Mouse (Mus musculus): Measurements from ENCODE around the gene Sfi1.
"Not testable (repeated sequence)": the region's sequence is repeated elsewhere in the genome, so short reads cannot be mapped to it uniquely, and the experiment has no call there.

- not testable (repeated sequence) for TF ChIP-seq MAZ, POLR2A (IDR thresholded peaks at IDR 0.05; ENCODE audit: low read depth, low read length)
These were observed 56.0 kb downstream of the Sfi1 start for GRCm38 (mm10) chr11:3137279-3137678.
